Mouse (Mus musculus) layer of hippocampus, adult 9-11 months (tissue): ENCODE measurements around the gene Pdxdc1.
"Not testable (repeated sequence)": the region's sequence is repeated elsewhere in the genome, so short reads cannot be mapped to it uniquely, and the experiment has no call there.

Experiments used
- DNase-seq: peaks from one replicate; pipeline ENCODE4 v3.0.0; 2022

Pdxdc1 gene

GRCm38 (mm10) chr16:13902888-13903483 lies at the start of gene Pdxdc1, which contains the start of gene Mpv17l:
Pdxdc1 (minus strand) TSS chr16:13903131.
Mpv17l (plus strand) TSS chr16:13903161.
- DNase-seq, result peak; percentile 97

GRCm38 (mm10) chr16:13951245-13951644 lies 48.3 kb upstream of the Pdxdc1 start:
- DNase-seq, result no peak

GRCm38 (mm10) chr16:13946306-13946705 lies 43.4 kb upstream of the Pdxdc1 start:
- DNase-seq, result no peak

- no peak for DNase-seq
These were observed 42.2 kb upstream of the Pdxdc1 start for GRCm38 (mm10) chr16:13945153-13945552.

- DNase-seq, result peak; percentile 45
These were observed 41.8 kb upstream of the Pdxdc1 start for GRCm38 (mm10) chr16:13944752-13945151.

- no peak for DNase-seq
These were observed 41.2 kb upstream of the Pdxdc1 start for GRCm38 (mm10) chr16:13944178-13944577.

- no peak for DNase-seq
These were observed 38.0 kb upstream of the Pdxdc1 start for GRCm38 (mm10) chr16:13940847-13941395.

- DNase-seq, result peak; percentile 91
These were observed 37.4 kb upstream of the Pdxdc1 start for GRCm38 (mm10) chr16:13940139-13940846.

- DNase-seq, result no peak
These were observed 24.6 kb upstream of the Pdxdc1 start for GRCm38 (mm10) chr16:13927456-13928075.

GRCm38 (mm10) chr16:13922966-13923365 lies 20.0 kb upstream of the Pdxdc1 start:
- DNase-seq, result not testable (repeated sequence)

- DNase-seq, result not testable (repeated sequence)
These were observed 19.6 kb upstream of the Pdxdc1 start for GRCm38 (mm10) chr16:13922499-13922898.

- DNase-seq, result no peak
These were observed 18.9 kb upstream of the Pdxdc1 start for GRCm38 (mm10) chr16:13921781-13922180.

GRCm38 (mm10) chr16:13921063-13921462 lies 18.1 kb upstream of the Pdxdc1 start:
- no peak for DNase-seq

- no peak for DNase-seq
These were observed 17.2 kb upstream of the Pdxdc1 start for GRCm38 (mm10) chr16:13920093-13920492.

- DNase-seq, result no peak
These were observed 4.4 kb upstream of the Pdxdc1 start for GRCm38 (mm10) chr16:13907297-13907696.

- peak; percentile 83 for DNase-seq
These were observed 557 bp upstream of the Pdxdc1 start for GRCm38 (mm10) chr16:13903488-13903887.

GRCm38 (mm10) chr16:13902397-13902831 lies 517 bp downstream of the Pdxdc1 start:
- no peak for DNase-seq

GRCm38 (mm10) chr16:13898981-13899380 lies 4.0 kb downstream of the Pdxdc1 start:
- DNase-seq, result peak; percentile 43

GRCm38 (mm10) chr16:13896357-13896756 lies 6.6 kb downstream of the Pdxdc1 start:
- DNase-seq, result no peak

GRCm38 (mm10) chr16:13895740-13896139 lies 7.2 kb downstream of the Pdxdc1 start:
- DNase-seq, result no peak

GRCm38 (mm10) chr16:13894097-13894496 lies 8.8 kb downstream of the Pdxdc1 start:
- DNase-seq, result no peak

GRCm38 (mm10) chr16:13892850-13893249 lies 10.1 kb downstream of the Pdxdc1 start:
- DNase-seq, result no peak

- no peak for DNase-seq
These were observed 12.5 kb downstream of the Pdxdc1 start for GRCm38 (mm10) chr16:13890449-13890848.
